Comparison of ENCODE assay signal across 8 mouse cellular contexts in the genomic region with DNA sequence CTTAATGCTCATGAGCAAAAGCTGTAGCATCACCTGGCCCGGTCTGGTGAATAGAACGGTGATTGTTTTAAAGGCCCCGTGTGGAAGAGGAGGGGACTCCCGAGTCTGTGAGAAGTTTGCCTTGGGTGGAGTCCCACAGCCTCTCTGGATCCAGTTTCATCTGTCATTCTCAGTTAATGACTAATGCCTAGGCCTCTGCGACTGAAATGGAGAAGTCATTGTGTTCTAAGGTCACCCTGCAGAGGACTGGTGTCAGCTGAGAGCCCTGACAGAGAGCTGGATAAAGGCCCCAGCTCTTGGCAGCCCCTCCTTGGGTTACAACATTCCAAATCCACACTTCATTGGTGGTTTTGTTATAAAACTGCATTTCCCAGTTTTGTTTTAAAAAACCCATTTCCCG. TPM values are rescaled to one million over a fixed set of nuclear protein-coding genes. Genes with fewer than 3 reads are reported as not detected.
A peak's percentile ranks its signal among the peaks of the same experiment; 100 is the strongest.
DNase-seq lines count a peak whose midpoint lies in the region; ATAC-seq lines count a peak whose summit lies in the region.
"Had no signal": no experiment of that assay in that cellular context is flagged by ENCODE, and none has a peak within 500 bp of the region (broad histone marks: within the 10 kb centered on the region; RNA-seq: fewer than 3 reads in every experiment).

No protein-coding gene starts in this region.

- H3K36me3 ChIP-seq in heart, embryonic 10.5 days = peaks cover 23% of the 10 kb centered on the region
- H3K36me3 ChIP-seq in forebrain, embryonic 12.5 days (replicated peaks) = peaks cover 19% of the 10 kb centered on the region

- no peaks in the 10 kb centered on the region for H3K9me3 ChIP-seq in heart, embryonic 10.5 days
- no peaks in the 10 kb centered on the region for H3K9me3 ChIP-seq in forebrain, embryonic 12.5 days

- H3K4me3 ChIP-seq in heart, embryonic 10.5 days = no peak overlapping the region
- no peak overlapping the region for H3K4me3 ChIP-seq in forebrain, embryonic 12.5 days (replicated peaks)

- 62% methylated on average over 6 of the region's 6 CpGs for WGBS in heart, embryonic 10.5 days
- 77% methylated on average over 6 of the region's 6 CpGs for WGBS in forebrain, embryonic 12.5 days

- H3K27me3 ChIP-seq in heart, embryonic 10.5 days (ENCODE audit: insufficient read depth, poor library complexity, severe bottlenecking) = no peaks in the 10 kb centered on the region
- no peaks in the 10 kb centered on the region for H3K27me3 ChIP-seq in forebrain, embryonic 12.5 days

- H3K9ac ChIP-seq in forebrain, embryonic 12.5 days = no peak overlapping the region

- DNase-seq in ES-CJ7 (ENCODE audit: low read depth, low spot score) (peak; percentile 34), ZHBTc4 (ENCODE audit: low read depth, low spot score) (peak; percentile 71)
- DNase-seq in heart, embryonic 10.5 days (ENCODE audit: low spot score) = no peak
- peak; percentile 82 for DNase-seq in lung, postnatal 10 days
- DNase-seq in thymus, postnatal 14 days = no peak
- DNase-seq in right cerebral cortex, postnatal 25 days = no peak
- DNase-seq: right cerebral cortex, adult 18-20 months had no signal

- peak overlapping the region; percentile 62; the same call in 1 of the 2 replicates for H3K27ac ChIP-seq in heart, embryonic 10.5 days
- no peak overlapping the region for H3K27ac ChIP-seq in forebrain, embryonic 12.5 days

- no peaks in the 10 kb centered on the region for H3K4me1 ChIP-seq in heart, embryonic 10.5 days
- H3K4me1 ChIP-seq in forebrain, embryonic 12.5 days = no peaks in the 10 kb centered on the region

- no peak overlapping the region for H3K4me2 ChIP-seq in forebrain, embryonic 12.5 days

- no peak for ATAC-seq in forebrain, embryonic 12.5 days (ENCODE audit: low FRiP score)

RNA-seq across cellular contexts. Expression of gene Clip1, which starts 10.1 kb away (rescaled TPM):
- polyA plus RNA-seq in heart, embryonic 10.5 days (2016; fragmentation: Nextera tagmentation; extraction: Ambion mirVana) = 49.1 and 56.0 TPM in 2 replicates
- polyA plus RNA-seq in forebrain, embryonic 12.5 days (2016; fragmentation: Nextera tagmentation; extraction: Ambion mirVana) = 72.0 and 72.7 TPM in 2 replicates

RNA-seq across cellular contexts. Expression of gene Zcchc8, which starts 26.4 kb away (rescaled TPM):
- polyA plus RNA-seq in heart, embryonic 10.5 days (2016; fragmentation: Nextera tagmentation; extraction: Ambion mirVana) = 74.5 and 77.0 TPM in 2 replicates
- polyA plus RNA-seq in forebrain, embryonic 12.5 days (2016; fragmentation: Nextera tagmentation; extraction: Ambion mirVana) = 103 and 109 TPM in 2 replicates

RNA-seq across cellular contexts. Expression of gene Rsrc2, which starts 54.7 kb away (rescaled TPM):
- 85.7 and 102 TPM in 2 replicates for polyA plus RNA-seq in heart, embryonic 10.5 days (2016; fragmentation: Nextera tagmentation; extraction: Ambion mirVana)
- 166 and 179 TPM in 2 replicates for polyA plus RNA-seq in forebrain, embryonic 12.5 days (2016; fragmentation: Nextera tagmentation; extraction: Ambion mirVana)

RNA-seq across cellular contexts. Expression of gene Kntc1, which starts 55.0 kb away (rescaled TPM):
- 27.0 and 27.3 TPM in 2 replicates for polyA plus RNA-seq in heart, embryonic 10.5 days (2016; fragmentation: Nextera tagmentation; extraction: Ambion mirVana)
- polyA plus RNA-seq in forebrain, embryonic 12.5 days (2016; fragmentation: Nextera tagmentation; extraction: Ambion mirVana) = 49.4 and 51.8 TPM in 2 replicates

Comparison
In these comparisons a context has a peak if more than half of its experiments do, and no peak if none do; other contexts are left out.
1. DNase-seq: peak in ES-CJ7 (single experiment), ZHBTc4 (single experiment) and lung, postnatal 10 days (single experiment); none in heart, embryonic 10.5 days (single experiment), thymus, postnatal 14 days (single experiment) and right cerebral cortex, postnatal 25 days (single experiment).